Mouse (Mus musculus) layer of hippocampus, adult 9-11 months (tissue): Measurements from ENCODE around the gene Mtcl1.
A peak's percentile ranks its signal among the peaks of the same experiment; 100 is the strongest.

Experiments used
- DNase-seq: peaks from one replicate; pipeline ENCODE4 v3.0.0; 2022

The Mtcl1 gene

DNA sequence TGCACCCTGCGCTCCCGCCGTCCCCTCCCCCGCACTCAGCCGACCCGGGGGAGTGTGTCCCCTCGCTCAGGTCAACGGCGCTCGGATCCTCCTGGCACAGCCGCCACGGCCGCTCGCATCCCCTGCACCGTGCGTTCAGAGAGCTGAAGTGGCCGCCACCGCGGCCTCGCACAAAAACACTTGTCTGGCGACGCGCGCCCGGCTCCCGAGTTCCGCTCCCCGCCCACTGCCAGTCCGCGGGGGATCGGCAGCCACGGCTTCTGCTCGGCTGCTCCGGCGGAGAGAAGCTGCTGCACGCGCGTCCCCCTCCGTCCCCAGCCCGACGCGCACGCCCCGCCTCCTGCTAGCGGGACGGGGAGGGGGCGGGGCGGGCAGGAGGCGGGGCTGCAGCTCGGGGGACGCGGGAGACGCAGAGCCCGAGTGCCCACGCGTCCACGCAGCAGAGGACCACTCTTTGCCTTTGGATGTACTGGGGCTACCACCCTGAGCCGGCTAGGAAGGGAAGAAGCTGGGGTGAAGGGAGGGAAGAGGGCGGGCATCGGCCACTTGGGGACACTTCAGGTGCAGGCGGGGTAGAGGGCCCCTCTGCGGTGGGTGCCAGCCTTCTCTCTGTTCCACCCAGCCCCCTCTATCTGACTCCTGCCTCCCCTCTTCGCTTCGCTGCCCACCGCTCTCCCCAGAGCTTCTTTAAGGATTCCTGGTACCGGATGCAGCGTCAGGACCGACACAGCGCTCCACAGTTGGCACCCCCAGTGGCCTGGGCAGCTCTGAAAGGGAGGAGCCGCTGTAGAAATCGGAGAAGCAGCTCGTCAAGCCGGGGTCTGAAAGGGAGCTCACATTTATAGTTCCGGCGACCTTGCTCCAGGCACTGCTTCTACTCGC is at the start of gene Mtcl1:
Mtcl1 (minus strand) TSS at position 291 of the 882 bp plus-strand sequence.
- peak; percentile 88 for DNase-seq

DNA sequence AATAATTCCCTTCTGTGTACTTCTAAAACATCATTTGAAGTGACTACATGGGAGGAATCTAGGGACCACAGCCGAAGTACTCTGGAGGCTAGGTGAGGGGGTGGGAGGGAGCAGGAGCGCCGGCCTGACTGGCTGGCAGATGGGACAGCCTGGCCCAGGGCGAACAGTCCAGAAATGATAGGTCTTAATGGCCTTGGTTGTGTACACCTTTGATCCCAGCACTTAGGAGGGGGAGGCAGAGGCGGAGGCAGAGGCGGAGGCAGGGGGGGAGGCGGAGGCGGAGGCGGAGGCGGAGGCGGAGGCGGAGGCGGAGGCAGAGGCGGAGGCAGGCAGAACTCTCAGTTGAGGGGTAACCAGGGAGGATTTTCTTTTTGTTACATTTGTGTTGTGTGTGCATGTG is 49.0 kb upstream of the Mtcl1 start:
- no peak for DNase-seq

DNA sequence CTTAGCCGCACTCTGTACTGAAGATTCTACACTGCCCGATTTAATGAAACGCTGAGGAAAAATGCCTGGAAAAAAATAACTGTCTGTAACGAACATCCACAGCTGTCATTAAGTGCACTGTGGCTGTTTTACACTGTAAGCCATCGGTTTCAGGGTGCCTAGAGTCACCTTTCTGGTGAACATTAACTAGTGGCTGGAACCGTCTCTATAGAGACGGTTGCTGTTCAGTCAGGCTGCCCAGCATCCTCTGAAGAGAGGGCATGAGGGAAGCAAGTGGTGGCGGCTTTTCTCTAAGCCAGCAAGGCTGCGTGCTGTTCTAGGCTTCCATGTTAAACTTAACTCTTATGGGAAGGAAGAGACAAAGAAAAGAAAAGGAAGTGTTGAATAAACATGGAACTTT is 47.0 kb upstream of the Mtcl1 start:
- no peak for DNase-seq

DNA sequence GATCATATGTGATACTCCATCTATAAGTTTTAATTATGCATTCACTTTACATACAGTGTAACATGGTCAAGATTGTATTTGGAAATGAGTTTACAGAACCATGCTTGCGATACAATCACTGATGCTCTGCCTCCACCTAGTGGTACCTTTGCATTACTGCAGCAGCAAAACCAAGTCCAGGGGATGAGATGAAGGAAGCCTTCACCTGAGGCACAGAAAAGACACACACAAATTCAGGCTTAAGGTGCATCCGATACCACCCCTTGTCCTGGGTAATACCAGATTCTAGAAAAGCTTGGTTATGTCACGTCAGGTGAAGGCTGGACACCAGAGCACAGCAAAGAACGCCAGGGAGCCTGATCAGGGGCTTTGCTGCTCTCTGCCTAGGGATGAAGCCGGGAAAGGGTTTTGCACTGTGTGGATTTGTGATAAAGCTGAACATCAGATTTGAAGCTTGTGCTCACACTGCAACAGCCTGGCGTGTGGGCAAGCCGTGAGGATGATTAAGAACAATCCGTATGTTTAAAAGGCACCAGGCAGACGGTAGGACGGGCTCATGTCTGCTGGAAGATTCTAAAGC is 40.6 kb upstream of the Mtcl1 start:
- peak; percentile 86 for DNase-seq

DNA sequence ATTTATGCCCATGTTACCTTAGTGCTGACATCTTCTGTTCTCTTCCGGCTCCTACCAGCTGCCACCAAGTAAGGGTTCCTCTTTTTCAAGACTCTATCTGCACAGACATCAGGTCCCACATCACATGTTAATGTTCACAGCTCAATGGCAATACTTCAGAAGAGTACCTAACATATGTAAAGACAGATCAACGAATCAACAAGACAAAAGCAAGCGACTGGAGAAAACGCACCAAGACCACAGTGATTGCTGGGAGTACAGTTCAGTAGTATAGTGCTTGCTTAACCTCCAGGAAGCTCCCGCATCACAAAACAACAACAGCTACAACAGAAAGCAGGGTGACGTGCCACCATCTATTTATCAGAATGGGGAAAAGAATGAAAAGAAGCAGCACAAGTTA is 37.0 kb upstream of the Mtcl1 start:
- DNase-seq, result no peak

DNA sequence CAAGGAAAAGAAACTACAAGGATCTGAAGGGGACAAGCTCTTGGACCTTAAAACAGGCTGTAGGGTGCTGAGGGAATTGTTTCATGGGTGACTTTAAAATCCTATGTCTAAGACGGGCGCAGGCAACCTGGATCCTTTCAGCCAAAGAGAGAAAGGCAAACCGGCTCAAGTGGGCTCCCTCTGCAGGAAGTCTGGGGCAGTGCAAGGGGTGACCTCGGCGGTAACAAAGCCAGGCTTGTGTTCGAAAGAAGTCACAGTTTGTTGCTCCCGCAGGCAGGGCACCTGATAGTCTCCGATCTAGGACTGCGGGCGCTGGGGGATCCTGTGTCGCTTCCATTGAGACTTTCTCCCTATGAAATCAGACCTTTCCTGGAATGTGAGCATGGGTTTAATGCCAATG is 36.2 kb upstream of the Mtcl1 start:
- DNase-seq, result peak; percentile 48

DNA sequence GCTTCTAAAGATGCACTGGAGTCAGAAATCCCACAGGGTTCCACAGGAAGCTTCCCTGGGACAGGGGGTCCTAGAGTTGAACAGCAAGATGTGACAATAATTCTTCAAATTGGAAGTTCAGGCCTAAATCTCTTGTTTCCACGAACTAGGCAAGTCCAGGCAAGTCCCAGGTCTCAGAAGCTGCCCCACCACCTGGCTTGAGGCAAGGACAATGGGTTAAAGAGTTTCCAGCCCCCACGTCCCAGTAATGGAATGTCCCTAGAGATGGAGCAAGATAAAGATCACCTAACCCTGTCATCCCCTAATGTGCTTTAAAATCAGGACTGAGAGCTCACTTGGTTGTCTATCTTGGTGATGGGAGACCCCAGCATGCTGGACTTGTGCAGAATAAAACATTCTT is 35.4 kb upstream of the Mtcl1 start:
- no peak for DNase-seq

DNA sequence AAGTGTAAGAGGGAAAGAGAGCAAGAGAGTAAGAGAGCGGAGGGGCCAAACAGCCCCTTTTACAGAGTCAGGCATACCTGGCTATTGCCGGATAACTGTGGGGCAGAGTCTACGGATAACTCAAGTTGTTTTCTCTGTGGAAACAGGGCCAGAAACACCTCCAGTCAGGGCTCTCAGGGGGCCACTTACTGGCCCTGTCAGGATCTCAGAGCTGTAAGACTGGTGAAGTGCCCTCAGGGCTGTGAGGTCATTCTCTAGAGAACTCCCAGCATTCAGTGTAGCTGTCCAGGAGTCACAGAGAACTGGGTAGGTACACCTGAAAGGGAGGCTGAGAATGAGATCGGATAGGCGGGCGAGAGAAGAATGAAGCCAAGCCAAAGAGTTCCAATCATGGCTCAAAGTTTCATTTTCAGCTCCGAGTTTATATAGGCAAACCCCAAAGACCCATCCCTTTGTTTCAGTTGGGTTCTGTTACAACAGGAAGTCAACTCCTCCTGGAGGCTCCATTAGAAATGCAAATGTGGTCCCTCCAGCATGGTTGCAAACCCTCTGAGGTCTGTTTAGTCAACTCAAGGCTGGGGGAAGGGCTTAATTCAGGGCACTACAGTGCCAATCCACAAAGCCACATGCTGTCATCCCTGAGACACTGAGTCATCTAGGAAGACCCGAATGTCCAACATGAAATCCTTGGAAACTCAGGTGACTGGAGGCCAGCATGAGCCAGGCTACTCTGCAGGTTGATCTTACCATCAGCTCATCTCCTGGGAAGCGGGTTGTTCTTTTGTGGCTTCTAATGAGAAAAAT is 34.3 kb upstream of the Mtcl1 start:
- no peak for DNase-seq

DNA sequence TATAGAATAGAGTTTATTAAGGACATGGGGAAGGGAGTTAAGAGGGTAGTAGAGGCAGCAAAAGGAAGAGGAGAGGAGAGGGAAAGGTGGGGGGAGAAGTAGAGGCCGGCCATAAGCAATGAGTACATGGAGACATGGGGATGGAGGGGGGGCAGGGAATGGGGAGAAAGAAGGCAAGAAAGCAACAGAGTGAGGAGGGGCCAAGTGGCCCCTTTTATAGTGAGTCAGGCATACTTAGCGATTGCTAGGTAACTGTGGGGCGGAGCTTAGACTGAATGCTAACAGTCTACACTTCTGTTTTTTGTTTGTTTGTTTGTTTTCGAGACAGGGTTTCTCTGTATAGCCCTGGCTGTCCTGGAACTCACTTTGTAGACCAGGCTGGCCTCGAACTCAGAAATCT is 31.7 kb upstream of the Mtcl1 start:
- no peak for DNase-seq

DNA sequence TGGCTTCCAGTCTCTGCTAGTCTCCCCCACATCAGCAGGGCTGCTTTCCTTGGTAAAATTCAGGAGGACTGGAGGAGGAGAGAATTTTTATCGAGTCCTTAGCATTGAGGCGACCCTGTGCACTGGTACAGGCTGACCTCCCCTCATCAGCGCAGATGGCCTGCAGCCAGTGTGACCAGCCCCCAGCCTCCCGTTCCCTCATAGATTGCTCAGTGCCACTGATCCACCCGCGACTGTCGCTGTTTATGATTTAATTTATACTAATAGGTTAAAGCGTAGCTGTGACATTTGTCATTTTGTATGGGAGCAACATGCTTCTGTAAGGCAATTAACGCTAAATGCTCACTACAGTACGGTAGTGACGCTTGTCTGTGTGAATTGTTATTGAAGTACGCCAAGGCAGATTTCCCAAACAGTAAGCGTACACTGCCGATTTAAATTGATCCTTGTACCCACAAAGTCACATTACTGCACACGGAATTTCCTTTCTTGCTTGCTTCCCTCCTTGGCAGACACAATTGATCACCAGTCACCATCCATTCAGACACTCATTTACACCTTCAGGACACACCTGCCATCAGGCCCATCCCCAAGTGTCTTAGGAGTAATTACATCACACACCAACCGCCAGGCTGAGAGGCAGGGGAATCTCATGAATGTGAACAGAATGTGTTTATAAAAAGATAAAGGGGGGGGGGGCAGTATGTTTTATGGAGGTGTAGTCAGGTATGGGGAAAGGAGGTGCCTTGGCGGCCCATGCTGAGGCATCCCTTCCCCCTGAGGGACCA is 31.1 kb upstream of the Mtcl1 start:
- DNase-seq, result no peak

DNA sequence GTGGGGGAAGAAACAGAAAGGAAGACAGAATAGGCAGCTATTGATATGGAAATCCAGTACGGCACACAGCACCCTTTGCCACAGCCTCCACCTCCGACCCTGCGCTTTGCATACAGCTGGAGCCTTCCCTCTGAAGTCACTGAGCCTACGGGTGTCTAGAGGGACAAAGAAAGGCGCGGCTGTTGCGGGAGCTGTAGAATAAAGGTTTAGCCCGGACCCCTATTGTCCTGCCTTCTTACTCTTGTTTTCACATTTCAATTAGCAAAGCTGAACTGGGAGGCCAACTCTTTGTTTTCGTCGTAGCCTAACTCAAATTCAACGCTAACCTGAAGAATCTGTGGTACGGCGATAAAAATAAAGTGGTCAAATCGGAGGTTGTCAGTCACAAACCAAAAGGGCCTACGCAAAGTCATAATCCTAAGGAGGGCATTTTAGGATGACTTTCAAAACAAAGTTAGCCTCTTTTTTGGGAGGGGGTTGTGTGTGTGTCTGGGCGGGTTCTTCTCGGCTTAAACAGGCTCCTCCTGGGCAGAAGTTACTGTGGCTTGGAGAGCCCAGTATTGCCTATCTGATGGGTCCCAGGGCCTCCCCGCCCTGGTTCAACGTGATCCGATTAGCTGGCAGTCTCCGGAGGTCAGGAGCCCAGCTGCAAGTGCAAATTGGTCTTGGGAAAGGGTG is 30.4 kb upstream of the Mtcl1 start:
- no peak for DNase-seq

DNA sequence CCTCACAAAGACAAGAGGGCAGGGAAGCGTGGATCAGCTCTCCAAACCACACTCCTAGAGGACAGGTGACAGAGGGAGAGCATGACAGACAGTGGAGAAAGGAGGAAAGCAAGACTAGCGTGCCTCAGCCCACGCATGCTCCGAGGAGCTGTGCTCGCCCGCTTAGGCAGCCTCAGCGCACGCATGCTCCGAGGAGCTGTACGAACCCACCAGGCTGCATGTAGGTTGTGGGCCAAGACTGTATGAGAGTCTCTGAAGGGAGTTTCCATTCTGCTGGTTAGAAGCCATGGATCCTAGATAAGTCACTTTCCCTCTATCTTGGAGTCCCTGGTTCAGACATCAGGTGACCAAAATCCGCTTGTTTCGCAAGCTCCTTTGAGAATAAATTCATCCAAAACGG is 29.8 kb upstream of the Mtcl1 start:
- DNase-seq, result peak; percentile 32

DNA sequence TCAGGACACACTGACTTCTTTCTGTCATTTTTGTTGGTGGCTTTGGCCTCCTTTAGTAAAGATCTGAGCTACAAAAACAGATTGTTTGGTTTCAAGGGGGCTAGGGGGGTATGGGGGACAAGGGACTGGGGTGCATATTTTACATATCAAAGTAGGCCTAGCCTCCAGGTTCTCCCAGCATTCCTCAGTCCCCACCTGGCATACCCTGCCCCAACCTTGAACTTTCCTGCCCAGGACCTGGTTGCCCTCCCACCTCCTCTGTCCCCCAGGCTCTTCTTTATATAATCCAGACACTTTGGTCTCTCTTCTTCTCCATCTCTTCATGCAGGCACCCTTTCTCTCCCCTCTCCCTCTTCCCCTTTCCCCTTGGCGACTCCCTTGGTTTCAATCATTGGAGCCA is 23.7 kb upstream of the Mtcl1 start:
- DNase-seq, result no peak

DNA sequence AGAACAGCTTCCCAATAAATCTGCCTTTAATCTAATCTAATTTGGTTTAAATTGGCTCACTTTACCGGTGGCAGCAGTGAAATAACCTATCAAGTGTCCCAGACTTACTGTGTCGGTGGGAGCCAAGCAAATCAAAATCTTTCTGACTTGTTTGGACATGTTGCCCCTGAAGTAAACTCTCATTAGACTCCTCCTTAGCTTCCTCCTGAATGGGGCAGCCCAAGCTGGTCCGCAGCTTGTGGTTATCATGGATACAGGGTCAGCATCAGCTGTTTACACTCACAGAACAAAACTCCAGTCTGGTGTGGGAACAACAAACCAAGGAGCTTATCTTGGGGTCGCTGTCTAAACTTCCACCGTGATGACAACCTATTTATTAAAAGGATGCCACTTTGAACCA is 22.2 kb upstream of the Mtcl1 start:
- no peak for DNase-seq

DNA sequence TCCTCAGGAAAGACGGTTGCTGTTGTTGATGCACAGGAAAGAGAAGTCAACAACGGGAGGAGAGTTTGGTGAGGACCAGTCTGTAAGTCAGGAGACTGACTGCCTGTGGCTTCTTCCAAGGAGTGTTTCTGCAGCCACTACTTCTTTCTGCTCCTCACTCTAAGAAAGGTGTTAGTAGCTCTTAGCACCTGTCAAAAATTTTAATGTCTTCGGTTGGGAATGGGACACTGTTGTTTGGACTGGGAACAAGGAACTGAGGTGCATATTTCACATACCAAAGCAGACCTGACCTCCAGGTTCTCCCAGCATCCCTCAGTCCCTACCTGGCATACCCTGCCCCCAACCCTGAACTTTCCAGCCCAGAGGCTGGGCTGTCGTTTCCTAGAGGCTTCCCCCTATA is 21.7 kb upstream of the Mtcl1 start:
- no peak for DNase-seq

DNA sequence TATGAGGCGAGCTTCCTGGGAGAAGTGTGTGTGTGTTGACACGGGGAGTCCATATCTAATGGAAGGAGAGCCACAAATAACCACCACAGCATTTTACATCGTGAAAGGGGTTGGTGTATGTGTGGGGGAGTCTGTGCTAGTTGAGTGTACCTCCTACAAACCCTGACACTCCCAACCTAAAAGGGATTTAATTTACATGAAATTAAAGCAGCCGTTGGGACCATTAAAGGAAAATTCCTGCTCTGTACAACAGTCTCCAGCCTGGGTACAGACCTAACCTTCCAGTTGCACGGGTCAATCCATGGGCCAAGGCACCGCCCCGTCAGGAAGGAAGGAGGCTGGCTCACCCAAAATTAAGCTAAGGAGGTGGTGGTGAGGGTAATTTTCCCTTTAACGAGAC is 20.5 kb upstream of the Mtcl1 start:
- DNase-seq, result no peak

DNA sequence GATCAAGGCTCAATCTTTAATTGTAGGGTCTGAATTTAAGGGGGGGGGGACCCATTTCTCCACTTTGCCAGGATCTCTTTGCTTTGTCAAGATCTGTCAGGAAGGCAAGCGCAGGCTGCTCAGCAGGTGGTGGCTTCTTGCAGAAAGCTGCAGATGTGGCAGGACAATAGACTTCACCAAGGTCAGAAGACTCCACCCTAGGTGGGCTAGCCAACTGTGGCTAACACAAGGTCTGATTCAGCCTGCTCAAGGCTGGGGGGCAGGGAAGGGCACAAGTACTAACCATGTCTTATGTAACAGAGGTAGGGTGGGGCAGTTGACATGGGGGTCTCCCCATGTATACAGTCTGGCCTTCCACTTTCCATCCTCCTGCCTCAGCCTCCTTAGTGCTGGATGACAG is 7.7 kb upstream of the Mtcl1 start:
- no peak for DNase-seq

DNA sequence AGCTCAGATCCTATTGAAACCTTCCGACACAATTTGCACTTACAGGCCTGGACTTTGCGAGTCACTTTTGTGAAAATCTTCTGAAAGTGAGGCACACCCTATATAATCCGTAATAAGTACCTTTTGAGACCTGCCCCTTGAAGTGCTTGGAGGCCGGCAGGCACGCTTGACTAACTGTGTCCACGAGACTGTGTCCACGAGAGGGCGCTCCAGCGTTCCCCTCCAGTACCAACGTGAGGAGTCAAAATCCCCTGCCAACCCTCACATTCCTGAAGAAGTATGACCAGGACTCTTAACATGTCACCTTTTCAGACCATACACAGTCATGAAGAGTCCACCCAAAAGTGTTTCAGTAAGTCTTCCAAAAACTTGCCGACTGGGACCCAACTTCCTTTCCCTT is 1.6 kb upstream of the Mtcl1 start:
- DNase-seq, result peak; percentile 79

DNA sequence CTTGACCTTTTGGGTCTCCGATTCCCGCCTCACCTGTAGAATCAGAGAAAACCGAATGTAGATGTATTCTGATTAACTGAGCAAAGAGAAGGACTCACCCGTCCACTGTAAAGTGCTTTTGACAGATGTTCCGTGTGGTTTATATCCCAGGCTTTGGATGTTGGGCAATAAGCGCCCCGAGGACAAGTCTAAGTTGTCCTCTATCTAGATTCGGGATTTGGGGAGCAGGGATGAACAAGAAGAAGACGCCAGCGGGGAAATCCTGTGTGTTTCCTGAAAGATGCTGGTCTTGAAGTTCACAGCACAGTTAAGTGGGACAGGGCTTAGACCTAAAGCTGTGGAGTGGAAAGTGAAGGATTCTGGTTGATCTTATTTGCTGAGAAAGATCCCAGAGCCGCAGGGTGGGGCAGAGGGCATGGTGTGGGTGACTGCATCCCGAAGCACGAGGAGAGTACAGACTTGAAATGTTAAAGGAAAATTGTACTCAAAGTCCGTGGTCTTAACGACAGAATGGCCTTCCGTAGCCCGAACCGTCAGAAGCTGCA is 1.0 kb upstream of the Mtcl1 start:
- DNase-seq, result no peak

DNA sequence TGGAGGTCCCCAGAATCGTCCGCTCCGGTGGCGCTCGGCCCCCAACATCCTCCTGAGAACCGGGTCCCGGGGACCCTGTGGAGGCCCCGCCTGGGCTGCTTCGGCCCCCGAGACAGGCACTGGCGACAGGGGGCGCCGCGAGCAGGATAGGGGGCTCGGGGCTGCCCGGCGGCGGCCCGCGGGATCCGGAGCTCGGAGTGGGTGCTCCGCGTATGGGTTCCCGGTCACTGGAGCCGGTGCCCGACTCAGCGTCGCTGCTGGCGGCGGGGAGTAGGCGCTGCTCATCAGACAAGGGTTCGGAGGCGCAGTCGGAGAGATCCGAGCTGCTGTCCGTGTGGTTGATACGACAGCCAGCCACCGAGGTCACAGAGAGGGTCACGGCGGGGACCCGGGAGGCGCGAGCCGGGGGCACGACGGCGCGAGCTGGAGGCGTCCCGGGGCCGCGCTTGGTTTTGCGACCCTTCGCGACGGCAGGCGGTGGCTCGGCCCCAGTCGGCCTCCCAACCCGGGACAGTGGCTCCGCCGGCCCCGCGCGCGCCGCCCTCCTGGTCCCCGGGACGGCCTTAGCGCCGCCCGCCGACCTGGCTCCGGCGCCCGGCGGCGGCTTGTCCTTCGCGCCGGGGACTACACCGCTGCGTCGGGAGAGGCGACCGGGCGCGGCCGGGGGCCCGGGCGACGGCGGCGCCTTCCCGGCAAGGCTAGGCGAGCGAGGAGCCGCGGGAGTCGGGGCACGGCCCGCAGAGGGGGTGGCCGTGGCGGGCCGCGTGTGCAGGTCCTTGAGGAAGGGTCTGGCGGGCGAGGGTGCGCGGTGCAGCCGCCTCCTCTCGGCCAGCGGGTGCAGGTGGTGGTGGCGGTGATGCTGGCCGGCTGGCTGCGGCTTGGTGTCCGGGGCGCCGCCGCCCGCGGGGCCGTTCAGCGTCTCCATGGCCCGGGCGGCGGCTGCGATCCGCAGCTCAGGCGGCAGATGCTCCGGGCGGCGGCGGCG is 837 bp downstream of the Mtcl1 start:
- DNase-seq, result peak; percentile 20

DNA sequence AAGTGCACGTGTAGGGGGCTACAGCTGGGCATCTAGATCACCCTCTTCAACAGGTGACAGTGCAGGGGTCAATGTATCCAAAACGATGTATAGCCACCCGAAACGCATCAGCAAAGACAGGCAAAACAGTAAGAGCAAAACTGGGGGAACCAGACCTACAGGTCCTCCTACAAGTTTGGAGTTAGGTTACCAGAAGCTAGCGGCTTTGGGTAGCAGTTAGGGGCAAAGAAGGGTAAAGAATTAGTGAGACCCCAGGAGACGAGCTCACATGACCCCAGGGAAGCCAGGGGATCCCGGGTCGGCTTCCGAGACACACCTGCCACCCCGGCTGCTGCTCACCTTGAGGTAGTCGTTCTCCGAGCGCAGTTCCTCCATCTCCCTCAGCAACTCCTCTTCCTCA is 1.6 kb downstream of the Mtcl1 start:
- no peak for DNase-seq
